Mouse (Mus musculus) embryo, embryonic 10.5 days (tissue): ENCODE data around the gene Grik5.

Source experiments
- DNase-seq: peaks from one replicate; pipeline ENCODE4 v3.0.0-alpha.2; 2015; ENCODE audit warnings: low spot score

The Grik5 gene

GRCm38 (mm10) chr7:24984307-24984706, 87.8 kb downstream of the Grik5 start:
- no peak for DNase-seq

GRCm38 (mm10) chr7:24983396-24983795, 88.8 kb downstream of the Grik5 start:
- no peak for DNase-seq

GRCm38 (mm10) chr7:24980439-24980838, 91.7 kb downstream of the Grik5 start:
- no peak for DNase-seq

GRCm38 (mm10) chr7:24978781-24979180, 93.4 kb downstream of the Grik5 start:
- no peak for DNase-seq

- DNase-seq: peak; percentile 76
These were observed 97.1 kb downstream of the Grik5 start for GRCm38 (mm10) chr7:24974893-24975595.

- no peak for DNase-seq
These were observed 98.2 kb downstream of the Grik5 start for GRCm38 (mm10) chr7:24973902-24974301.

GRCm38 (mm10) chr7:24973208-24973607, 98.9 kb downstream of the Grik5 start:
- no peak for DNase-seq

- peak; percentile 97 for DNase-seq
These were observed 99.9 kb downstream of the Grik5 start, which contains the start of gene Rabac1 for GRCm38 (mm10) chr7:24971972-24972893. TSS of gene Rabac1 (minus strand) at chr7:24972754.

- DNase-seq: peak; percentile 73
These were observed 100.7 kb downstream of the Grik5 start for GRCm38 (mm10) chr7:24971261-24971971.

GRCm38 (mm10) chr7:24970341-24970740, 101.8 kb downstream of the Grik5 start:
- DNase-seq: no peak

- DNase-seq: no peak
These were observed 102.3 kb downstream of the Grik5 start for GRCm38 (mm10) chr7:24969805-24970204.

- no peak for DNase-seq
These were observed 103.7 kb downstream of the Grik5 start for GRCm38 (mm10) chr7:24968463-24968862.

- no peak for DNase-seq
These were observed 104.2 kb downstream of the Grik5 start for GRCm38 (mm10) chr7:24967966-24968365.

- DNase-seq: peak; percentile 93
These were observed 107.1 kb downstream of the Grik5 start for GRCm38 (mm10) chr7:24964897-24965535.

- DNase-seq: no peak
These were observed 107.9 kb downstream of the Grik5 start for GRCm38 (mm10) chr7:24964288-24964687.
